Mouse (Mus musculus) urinary bladder, postnatal 14 days (tissue): ENCODE results near the gene Szt2.
A peak's percentile ranks its signal among the peaks of the same experiment; 100 is the strongest.

ENCODE experiments used
- DNase-seq: peaks from one replicate; pipeline ENCODE4 v3.0.0; 2021; ENCODE audit warnings: low spot score

The Szt2 gene

DNA sequence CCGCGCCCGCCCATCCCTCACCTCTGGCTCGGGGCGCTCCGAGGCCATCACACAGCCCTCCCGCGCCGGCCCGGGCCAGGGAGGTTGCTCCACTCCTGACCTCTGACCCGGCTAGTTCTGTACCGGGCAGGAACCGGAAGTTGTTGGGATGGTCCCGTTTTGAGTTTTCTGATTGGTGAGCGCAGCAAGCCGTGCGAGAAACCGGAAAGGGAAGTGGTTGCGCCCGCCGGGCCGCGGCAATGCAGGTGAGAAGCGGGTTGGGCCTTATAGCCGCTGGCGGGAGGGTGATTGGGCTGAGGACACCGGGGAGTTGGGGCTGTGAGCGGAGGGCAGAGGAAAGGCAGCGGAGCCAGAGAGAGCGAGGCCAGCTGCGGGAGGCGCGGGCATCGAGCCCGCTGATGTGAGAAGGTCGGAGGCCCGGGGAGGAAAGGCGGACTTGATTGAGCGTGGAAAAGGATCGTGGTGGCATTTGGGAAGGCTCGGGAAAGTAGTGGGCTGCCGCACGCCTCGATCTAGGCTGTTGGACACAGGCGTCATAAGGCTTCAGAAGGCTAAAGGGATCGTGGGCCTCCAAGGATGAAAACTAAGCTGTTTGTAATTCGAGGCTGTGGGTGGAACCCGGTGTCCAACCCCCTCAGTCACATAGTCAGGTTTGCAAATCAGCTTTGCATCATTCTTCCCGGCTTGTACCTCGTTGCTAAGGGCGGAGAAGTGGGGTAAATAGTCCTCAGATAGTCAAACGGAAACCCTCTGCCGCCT, at the start of gene Szt2, which contains the start of gene Med8:
TSS of gene Szt2 (minus strand) at position 132 of the 759 bp plus-strand sequence.
TSS of gene Med8 (plus strand) at position 196 of the 759 bp plus-strand sequence.
- peak; percentile 91 for DNase-seq

DNA sequence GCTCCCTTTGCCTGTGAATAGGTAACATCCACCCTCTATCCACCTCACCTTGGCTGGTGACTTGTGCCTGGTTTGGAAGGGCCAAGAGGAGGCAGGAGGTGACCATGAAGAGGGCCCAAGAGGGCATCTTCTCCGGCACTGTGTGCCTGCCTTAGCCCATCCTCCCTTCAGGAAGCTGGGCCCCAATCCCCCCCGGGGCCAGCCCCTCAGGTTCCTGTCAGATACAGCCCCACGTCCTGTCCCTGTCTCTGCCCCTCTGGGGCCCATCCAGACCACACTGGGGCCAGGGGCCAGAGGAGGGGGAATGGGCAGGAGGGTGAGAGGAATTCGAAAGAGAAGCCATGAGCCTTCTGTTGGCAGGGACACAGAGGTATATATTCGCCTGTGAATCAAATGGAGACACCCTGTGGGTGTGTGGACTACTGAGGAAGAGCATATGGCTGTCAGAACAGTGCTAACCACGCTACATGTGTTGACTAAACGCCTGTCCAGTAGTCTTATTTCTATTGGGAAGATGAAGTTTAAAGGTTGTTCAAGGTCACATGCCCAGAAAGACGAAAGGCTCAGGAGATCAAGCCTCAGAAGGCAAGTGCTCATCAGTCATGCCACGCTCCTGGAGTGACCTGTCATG, 48.4 kb upstream of the Szt2 start, which contains the start of gene Mpl:
TSS of gene Mpl (minus strand) at position 169 of the 631 bp plus-strand sequence.
- DNase-seq, result no peak

DNA sequence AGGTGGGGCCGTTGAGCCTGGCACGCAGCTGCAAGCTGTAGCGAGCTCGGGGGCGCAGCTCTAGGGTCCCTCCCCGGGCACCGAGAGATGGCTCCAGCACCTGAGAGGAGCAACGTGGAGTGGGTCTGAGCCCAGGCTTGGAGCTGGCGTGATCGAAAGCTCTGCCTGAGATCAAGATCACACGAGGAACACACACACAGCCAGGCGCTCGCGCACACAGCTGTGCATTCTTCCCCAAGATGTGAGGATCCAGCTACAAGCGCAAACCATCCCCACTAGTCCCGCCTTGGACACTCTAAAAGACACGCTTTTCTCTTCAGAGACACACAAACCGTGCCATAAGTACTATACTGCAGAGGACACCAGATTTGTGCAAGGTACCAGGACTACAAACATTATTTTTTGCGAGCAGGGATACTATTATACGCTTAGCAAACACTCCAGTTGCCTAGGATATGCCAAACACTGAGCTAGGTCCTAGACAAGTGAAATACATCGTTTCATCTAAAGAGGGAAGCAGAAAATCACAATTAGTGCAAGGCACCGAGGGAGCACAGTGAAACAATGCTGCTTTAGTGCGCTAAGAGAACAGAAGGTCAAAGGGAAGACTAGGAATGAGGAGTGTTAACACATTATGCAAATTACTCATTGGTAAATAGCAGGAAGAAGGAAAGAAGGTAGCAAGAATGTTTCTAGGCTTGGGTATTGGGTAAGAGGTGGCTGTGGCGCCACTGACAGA, 37.5 kb upstream of the Szt2 start:
- DNase-seq, result no peak

DNA sequence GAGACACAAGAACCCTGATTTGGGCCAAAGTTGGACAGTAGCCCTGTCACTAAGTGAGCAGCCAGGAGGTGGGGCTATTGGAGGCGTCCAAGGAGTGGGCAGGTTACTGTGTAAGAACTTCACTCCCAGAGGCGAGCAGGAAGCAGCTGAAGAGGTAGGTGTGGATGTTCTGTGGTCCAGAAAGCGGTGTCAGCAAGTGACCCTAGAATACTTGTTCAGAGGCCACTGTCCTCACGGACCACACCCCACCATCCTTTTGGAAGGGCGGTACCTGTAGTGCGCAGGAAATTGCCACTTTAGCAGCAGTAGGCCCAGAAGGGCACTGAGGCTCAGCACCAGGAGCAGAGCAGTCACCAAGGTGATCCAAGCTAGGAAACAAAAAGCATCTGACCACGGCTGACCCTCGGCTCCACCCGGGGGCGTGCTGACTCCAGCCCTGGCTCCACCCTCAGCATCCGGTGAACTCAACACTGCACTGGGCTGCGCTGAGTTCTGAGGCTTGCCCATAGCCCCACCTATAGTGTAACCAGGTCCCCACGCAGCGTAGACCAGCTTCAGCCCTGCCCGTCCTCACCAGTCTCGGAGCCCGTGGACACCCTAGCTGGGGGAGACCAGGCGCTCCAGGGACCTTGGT, 36.8 kb upstream of the Szt2 start:
- peak; percentile 58 for DNase-seq

DNA sequence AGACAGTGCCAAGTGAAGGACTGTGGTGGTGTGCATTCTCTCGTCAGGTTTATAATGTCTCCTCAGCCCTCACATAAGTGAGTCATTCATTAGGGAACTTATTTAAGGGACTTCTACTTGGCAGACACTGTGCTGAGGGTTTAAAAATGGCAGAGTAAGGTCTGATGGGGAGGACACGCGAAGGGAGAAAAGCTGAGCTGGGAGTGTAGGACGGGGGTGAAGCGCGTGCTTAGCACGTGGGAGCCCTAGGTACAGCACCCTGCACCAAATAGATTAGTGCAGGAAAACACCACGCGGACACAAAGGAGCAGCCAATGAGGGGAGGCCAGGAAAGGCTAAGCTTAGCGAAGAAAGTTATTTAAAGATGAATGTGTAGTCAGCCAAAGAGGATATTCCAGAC, 36.0 kb upstream of the Szt2 start:
- DNase-seq, result no peak

DNA sequence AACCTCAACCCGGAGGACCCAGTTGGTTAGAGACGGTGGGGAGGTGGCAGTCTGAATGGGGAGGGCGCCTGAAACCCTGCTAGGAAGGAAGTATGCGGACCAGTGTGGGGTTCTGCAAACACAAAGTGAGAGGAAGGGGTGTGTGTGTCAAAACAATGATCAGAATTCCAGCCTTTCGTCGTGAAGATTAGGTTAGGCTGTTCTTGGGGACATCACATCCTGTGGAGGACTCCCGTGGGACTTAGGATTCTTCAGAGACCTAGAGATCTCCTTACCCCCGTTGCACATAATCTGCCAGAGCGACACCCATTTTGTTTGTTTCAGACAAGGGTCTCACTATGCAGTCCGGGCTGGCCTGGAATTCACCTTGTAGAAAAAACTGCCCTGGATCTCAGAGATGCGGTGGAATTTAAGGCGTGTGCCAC, 28.8 kb upstream of the Szt2 start:
- no peak for DNase-seq

DNA sequence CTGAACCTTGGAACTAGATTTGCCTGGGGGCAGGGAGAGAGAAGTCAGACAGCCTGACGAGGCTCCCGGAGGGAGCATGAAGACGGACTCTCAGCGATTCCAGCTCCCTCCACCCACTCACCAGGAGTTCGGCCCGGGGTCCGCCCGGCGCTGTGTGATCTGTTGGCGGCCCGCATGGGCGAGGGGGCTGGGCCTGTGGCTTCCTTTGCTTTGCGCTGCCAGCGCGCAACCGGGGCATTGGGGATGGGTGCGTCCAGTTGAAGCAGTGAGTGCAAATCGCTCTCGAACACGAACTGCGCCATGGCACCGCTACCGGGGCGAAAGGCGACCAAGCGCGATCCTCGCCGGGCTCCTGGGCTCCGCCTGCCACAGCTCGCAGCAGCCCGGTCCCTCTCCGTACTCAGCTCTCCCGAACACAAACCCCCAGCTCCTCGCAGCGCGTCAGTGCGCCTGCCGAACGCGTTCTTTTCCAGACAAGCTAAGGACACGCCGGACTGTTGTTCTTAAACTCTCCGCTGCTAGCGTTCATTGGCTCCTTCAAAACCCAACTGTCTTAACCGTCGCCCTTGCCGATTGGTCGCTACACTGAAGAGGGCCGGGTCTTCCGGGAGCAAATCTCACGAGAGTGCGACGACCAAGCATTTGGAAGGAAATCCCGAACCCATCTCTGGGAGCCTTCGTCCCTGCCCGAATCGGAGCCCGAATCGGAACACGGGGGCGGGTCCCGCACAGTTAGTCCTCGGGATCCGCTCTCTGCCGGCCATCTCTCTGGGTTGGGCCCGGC, 27.9 kb upstream of the Szt2 start, which contains the start of gene Cdc20:
TSS of gene Cdc20 (minus strand) at position 533 of the 784 bp plus-strand sequence.
- DNase-seq, result peak; percentile 92

DNA sequence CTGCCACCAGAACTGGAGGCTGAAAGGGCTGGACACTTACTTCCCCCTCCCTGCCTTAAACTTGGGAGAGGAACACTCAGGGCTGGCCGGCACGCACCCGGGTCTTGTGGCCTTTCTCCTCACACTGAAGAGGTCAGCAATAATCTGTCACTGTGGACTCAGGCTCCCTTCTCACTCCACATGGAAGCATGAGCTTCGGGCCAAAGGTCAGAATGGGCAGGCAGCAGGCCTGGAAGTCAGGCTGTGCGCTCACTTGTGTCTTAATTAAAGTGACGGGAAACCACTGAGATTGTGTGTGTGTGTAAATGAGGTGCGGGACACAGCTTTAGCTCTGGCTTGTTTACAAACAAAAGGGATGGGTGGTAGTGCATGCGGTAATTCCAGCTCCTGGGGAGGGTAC, 23.3 kb upstream of the Szt2 start:
- no peak for DNase-seq

DNA sequence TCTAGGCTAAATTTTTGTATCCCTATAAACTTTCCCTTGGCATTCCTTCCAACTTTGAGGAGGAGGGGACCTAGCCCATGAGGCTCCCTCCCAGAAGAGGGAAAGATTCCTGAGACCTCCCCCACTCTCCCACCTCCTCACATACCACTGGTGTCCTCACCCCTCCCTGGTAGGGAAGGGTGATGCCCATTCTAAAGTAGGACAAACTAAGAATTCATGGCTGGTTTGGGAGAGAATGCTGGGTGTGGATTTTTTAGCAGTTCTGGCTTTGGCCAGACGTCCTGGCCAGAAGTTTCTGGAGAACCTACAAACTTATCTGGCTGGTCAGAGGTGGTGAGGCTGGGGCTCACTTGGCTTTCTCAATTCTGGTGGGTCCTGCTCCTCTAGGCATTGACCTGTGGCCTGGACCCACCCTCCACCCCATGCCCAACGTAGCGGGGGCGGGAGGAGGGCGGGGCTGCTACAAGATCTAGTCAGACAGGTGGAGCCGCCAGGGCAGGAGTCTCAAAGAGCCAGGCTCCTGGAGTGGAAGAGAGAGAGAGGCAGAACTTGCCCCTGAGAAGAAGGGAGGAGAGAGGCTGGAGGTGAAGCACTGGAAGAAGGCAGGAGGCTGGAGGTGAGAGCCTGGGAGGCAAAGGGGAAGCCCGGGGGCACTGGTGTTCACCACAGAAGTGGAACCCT, 20.3 kb upstream of the Szt2 start:
- peak; percentile 76 for DNase-seq

DNA sequence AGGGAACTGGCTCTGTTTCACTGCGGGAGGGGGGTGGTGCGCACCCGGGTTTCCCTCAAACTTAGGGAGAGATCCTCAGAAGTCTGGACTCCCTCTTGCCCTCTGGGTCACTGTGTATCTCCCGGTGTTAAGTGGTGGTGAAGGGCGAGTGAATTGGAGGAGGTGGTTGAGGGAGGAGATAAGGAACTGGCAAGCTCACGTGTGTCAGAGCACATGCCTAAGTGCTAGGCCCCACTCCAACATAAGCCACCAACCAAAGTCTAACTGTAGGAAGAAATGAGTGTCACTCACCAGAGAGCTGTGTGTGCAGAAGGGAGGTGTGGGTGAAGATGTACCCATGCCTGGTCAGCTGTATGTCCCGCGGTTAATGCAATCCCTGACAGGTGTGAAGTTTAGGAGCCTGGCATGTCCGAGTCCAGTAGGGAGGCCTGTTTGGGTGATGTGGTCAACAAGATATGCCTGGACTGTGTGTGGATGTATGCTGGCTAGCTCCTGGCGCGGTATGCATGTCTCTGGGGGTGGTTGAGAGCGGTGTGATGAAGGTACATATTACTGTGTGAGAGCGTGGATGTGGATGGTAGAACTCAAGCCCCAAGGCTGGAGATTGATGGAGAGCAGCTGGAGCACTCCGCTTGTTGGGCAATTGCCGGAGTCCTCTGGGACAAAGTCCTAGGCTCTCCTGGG, 19.6 kb upstream of the Szt2 start:
- DNase-seq, result no peak

DNA sequence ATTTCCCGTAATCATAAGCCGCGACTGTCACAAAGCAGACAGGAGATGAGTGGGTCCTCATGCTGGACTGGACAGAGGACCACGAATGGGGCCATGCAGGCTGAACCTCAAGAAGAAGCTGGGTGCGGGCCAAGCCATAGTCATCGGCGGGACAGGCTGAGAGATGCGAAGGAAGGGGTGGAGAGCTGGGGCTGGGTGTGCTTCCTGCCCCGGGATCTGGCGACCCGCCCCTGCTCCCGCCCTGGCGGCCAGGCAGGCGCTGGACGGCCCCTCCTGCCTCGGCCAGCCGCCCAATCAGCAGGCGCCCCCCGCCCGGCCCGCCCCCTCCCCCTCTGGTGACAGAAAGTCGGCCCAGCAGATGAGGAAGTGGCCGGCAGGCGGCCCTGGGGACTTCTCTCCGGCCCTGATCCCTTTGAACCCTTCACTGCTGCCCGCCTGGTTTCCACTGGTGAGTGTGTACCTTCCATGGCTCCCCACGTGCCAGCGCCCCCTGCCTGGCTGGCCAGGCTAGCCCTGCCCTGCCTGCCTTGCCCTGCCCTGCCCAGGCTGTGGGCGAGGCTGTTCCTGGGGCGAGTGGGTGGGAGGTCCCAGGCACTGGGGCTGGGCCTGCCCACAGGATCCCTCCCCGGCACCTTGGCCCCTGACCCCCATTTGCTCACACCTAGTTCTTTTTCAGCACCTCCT, 18.8 kb upstream of the Szt2 start, which contains the start of gene Elovl1:
TSS of gene Elovl1 (plus strand) at position 326 of the 684 bp plus-strand sequence.
- DNase-seq, result peak; percentile 94

DNA sequence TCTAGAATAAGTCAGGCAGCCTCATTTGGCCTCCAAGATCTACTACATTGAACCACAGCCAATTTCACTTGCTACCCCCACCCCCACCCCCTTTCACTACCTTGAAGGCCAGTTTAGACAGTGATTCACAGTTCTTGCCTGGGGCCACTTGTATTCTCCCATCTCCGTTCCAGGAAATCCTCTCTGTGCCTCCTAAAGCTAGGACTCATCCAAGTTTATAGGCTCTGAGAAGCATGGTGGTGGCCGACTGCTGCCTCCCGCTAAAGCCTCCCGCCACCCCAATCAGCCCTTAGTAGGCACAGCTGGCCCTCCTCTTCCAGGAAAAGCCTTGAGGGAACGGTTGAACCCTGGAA, 18.3 kb upstream of the Szt2 start:
- DNase-seq, result no peak

DNA sequence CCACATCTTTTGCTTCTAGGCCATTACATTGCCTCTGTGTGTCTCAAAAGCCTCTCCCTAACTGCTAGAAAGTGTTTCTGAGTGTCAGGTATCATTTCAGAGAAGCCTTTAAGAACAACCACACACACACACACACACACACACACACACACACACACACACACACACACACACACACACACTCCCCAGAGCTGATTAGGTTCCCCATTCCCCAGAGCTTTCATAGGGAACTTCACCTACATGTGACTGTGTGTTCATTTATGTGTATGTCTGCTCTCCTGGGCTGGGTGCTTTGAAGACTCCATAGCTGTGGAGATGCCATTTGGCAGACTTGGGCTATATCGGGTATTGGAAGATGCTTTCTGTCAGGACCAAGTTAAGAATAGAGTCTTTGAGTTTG, 16.3 kb upstream of the Szt2 start:
- DNase-seq, result no peak

DNA sequence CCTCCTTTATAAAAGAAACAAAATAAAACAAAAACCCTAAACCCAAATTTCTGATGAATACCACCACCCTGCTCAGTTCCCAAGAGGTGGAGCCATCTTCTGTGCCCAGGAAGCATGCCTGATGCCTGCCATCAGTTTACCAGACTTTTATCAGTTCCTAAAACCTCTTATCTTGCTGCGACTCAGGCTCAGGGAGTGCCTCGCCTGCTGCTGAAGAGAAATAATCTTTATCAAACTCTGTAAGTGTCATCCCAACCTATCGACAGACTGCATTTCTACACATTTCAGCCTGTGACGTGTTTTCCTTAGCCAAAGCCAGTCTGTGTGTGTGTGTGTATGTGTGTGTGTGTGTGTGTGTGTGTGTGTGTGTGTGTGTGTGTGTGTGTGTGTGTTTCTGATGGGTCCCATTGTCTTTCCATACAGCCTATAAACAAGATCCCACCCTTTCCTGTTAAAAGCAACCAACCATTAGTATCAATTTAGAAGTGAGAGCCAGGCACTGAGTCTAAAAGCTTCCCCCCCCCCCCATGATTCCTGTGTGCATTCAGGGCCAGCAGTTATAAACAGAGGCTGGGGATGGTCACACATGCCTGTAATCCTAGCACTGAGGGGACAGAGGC, 15.6 kb upstream of the Szt2 start:
- DNase-seq, result no peak

DNA sequence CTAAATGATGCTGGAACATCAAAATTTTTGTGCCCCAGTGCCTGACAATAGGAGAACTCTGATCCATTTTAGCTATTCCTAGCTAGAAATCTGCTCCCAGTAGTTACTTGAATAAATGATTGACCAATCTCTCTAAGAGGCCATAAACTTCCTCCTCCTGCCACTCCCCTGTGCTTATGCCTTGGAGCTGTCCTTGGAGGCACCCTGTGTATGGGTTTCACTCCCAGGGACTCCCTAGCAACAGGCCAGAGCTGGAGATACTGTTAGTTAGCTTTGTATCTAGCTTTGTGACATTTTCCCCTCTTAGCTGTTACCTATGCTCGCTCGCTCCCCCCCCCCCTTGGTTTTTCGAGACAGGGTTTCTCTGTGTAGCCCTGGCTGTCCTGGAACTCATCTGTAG, 12.3 kb upstream of the Szt2 start:
- no peak for DNase-seq

DNA sequence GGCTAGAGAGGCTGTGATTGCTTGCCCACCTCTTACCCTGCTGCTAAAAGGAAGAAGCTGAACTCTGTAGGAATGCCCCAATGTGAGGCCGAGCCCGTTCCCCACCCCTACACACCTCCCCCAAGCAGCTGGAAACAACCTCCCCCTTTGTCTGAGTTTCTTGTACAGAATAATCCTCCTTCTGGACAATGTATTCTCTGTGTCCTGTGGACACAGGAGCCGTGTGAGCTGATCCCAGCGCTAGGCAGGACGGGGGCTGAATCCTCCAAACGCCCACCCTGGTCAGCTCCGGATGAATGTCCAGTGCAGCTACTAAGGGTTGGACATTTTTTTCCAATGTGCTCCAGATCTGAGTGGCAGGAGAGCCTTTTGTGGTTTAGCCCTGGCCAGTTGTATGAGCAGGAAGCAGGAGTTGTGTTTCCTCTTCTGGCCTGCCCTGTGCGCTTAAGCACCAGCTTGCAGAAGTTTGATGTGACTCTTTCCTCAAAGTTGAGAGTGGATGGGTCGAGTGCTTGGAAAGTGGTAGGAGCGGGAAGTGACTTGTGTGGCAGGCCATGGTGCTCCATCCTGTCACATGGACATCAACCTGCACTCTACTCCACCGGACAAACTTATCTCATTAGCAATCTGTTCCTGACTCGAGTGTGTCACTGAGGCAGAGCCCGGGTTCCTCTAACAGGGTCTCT, 8.2 kb upstream of the Szt2 start:
- no peak for DNase-seq

DNA sequence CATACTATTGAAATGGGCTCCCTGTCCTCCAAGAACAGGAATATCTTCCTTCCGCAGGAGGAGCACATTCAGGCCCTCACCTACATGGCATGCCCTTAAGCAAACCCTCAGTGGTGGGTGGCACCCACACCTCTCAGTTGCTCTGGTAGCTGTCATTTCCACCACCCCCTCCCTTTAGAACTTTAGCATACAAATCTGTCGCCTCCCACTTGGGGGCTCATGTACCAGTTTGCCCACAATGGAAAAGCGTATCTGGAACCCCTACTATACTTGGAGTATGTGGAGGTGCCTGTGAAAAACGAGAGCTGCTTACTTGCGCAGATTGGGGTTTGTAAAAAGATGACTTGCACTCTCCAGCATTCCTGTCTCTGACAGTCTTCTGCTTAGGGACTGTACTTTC, 7.3 kb upstream of the Szt2 start:
- no peak for DNase-seq

DNA sequence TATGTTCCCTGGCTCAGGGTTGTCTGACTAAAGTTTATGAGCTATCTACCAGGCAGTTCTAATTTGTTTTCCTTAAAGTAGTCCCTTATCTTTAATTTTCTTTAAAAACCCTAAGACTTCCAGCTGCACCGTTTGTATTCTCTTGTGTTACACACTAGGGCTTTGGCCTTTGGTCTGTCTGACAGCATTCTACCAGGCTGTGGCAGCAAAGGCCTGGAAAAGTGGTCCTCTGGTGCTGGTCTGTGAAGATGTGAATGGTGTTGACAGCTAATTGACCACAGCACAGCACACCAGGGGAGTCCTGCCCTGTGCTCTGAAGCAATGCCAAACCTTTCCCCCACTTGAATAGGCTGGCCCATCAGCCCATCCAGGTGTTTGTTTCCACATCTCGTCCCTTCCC, 6.7 kb upstream of the Szt2 start:
- no peak for DNase-seq

DNA sequence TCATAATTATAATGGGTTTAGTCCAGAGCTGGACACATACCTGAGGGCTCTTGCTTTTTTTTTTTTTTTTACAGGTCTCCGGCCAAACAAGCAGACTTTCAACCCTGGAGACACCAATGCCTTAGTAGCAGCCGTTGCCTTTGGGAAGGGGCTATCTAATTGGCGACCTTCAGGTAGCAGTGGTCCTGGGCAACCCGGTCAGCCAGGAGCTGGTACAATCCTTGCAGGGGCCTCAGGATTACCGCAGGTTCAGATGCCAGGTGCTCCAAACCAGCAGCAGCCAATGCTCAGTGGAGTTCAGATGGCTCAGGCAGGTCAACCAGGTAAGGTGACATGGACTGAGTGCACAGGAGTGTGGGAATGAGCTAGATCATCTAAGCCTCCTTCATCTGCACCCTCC, 4.5 kb upstream of the Szt2 start:
- DNase-seq, result no peak
